Mouse (Mus musculus): ENCODE results near the gene Ift74.
"Not testable (repeated sequence)": the region's sequence is repeated elsewhere in the genome, so short reads cannot be mapped to it uniquely, and the experiment has no call there.

Ift74 gene

DNA sequence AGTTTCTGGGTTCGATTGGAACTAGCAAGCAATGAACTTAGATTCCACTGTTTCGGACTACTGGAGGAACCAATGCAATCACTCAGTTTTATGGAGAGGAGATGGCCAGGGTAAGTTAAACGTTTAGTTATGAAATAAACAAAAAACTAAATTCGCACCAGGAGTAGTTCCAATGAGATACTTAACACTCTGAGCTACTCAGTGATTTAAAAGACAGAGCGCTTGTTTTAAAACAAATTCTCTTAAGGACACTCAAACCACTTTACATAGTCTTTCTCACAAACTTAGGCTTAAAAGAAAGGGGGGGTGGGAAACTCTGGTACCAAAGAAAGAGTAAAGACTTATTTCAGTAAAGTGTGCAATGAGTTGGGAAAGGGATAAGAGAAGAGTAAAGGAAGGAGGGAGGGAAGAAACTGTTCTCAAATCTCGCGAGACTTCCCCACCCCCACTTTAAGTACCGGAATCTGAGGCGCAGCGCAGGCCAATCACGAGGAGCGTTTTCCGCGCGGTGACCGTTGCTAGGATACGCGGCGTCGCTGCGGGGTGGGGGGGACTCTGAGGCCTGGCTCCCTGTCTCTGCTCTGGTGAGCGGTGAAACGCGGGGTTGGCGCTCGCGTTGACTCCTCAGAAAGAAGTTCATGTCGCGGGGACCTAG lies at the start of gene Ift74:
Ift74 (plus strand) TSS at position 520 of the 655 bp plus-strand sequence.
- peak; percentile 92 for DNase-seq (ENCODE audit: low read depth)

DNA sequence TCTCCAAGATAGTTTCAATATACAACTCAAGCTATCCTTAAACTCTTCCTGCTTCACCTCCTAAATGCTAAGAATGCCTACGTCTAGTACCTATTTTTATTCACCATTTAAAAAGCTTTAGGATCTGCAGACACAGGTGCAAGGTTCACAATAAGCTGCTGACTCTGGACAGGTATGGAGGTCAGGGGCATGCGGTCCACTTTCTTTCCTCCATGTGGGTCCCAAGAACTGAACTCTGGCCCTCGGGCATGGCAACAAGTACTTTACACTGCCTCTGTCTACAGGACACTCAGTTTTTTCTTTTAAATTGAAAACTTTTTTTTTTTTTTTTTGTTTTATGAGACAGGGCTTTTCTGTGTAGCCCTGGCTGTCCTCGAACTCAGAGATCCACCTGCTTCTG lies 41.6 kb upstream of the Ift74 start:
- DNase-seq (ENCODE audit: low read depth) = no peak

DNA sequence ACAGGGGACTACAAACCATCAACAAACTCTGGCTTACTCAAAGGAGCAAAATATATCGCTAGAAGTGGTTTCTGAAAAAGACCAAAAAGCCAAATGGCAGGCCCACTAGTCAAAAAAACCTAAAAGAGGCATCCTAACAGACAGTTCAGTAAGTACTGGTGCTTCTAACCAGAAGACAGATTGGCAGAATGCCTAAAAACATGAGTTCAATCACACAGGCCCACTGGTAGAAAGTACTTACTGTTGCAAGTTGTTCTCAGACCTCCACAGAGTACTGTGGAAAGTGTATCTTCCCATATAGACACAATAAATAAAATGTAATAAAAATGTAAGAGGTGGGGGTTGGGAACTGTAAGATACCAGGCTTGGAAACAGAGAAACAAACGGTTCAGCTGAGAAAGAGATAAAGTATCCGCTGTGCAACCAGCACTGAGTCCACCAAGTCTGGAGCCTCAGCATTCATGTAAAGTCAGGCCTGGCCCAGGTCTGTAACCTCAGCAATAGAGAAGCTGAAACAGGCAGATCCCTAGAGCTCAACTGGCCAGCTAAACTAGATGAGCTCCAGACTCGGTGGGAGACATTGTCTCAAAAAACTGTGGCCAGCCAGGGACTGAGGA lies 22.4 kb upstream of the Ift74 start:
- DNase-seq (ENCODE audit: low read depth) = no peak

DNA sequence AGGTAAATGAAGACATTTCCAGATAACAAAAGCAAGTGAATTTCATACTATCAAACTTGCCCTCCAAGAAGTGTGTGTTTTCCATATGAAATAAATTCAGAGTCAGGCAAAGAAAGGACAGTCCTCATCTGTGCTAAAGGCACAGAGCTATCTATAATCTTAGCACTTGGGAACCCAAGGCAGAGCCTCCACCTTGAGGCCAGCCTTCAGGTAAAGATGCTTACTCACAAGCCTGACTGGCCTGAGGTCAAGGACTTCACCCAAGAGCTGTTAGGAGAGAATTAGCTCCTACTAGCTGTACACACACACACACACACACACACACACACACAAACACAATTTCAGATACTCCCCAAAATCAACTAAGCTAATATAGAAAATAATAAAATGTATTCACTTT lies 21.6 kb upstream of the Ift74 start:
- no peak for DNase-seq (ENCODE audit: low read depth)

DNA sequence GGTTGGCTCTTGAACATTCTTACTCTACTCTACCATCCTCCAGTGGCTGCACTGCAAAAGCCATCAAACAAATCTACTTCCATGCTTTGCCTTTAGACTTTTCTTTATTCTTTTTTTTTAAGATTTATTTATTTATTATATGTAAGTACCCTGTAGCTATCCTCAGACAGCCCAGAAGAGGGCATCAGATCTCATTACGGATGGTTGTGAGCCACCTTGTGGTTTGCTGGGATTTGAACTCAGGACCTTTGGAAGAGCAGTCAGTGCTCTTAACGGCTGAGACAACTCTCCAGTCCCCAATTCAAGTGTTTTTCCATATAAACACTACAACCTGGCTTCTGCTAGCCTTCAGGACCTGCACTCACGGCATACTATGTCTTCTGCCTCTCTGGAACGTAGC lies 12.9 kb upstream of the Ift74 start:
- DNase-seq (ENCODE audit: low read depth) = no peak

DNA sequence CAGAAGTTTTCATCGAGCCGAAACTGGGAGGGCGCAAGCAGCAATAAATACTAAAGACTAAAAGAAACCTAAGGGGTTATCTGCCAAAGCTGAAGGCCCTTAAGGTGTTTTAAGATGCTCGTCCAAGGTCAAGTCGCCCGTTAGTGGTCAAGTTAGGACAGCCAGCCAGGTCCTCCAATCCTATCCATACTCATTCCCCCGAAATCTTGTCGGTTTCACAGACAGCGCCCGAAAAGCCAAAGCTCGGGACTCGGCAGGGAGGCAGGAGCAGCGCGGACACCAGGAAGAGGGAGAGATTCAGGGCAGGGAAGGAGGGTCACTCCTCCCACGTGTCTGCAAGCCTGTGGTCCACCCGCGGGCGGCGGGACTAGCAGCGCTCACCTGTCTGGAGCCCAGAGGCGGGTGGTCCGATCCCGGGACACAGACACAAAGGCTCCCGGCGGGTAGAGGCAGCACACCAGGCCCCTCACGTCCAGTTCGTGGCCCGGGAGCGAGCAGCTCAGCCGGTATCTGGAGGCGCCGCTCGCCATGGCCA lies 11.7 kb upstream of the Ift74 start:
- no peak for DNase-seq (ENCODE audit: low read depth)

DNA sequence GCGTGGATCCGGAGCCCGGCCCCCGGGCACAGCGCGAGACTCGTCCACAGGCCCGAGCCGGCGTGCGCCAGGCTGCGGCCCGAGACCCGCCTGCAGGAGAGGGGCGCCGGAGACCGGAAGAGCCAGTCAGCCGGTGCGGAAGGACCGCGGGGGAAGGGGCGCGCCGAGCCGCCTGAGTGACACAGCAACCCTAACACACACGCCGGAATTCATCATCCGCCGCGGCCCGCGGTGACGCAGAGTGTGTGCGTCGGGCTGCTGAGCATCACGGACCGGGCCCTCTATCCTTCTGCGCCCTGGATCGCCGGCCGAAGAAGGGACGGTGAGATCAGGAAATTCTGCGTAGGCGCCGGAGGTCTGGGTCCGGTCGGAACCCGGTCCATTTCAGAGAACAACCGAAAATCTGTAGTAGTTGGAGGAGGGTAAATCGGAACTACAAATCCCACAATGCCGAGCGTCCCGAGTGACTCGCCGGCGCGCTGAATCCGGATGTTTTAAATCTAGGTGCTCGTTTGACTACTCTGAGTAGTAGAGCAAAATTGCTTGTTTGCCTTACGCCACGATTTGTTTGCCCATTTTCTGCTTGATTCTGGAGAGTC lies 11.2 kb upstream of the Ift74 start, which contains the start of gene Plaa:
Plaa (minus strand) TSS at position 214 of the 599 bp plus-strand sequence.
- peak; percentile 70 for DNase-seq (ENCODE audit: low read depth)

DNA sequence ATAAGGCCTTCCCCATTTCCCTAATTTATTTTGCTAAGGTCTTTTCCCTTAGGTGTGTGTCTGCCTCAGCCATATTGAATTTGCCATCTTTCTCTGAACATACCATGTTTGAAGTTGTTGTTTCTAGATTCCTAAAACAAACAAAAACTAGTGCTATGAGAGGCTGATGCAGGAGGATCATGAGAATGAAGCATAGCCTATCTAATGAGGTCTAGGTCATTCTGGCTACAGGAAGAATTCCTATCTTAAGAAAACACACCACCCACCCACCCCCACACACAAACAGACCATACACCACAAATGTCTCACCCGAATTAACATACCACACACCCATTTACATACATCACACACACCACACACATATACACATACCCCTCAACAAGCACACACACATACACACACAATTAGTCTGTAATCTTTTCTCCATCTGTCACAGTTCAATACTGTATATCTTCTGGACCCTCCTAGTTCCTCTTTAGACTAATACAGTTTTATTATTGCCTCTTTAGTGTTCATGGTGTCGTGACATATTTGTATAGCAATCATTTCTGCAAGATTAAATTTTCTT lies 9.8 kb upstream of the Ift74 start:
- no peak for DNase-seq (ENCODE audit: low read depth)

DNA sequence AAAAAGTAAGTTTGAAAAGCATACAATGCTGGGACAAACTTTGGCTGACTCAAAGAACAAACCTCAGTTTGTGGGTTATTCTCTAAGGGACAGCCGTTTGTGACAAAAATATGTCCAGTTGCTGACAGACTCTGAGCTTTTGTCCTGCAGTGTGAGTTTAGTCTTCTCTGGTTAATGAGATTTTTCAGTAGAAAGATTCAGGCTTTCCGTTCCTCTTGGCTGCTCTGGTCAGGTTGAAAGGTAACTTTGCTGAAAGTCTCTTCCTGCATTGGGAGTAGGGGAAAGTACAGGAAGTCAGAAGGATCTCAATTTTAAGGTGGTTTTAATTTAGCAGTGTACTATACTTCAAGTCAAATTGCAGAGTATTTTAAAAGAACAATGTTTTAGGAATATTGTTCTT lies 8.7 kb upstream of the Ift74 start:
- DNase-seq (ENCODE audit: low read depth) = no peak

DNA sequence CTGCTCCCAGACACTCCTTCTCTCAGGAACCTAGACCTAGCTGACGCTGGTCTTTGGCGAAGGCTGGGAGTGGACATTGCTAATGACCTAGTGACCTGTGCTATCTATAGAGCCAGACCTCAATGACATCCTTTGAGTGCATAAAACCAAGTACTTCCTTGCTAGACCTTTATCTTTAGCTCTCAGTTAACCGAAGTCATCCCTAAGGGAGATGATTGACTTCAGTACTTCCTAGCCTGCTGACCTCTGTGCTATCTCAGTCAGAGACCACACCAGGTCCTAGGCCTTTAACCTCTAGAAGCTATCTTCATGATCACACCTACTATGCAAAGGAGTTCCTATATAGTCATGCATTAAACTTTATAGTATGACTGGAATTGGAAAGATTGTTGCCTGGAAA lies 4.0 kb upstream of the Ift74 start:
- no peak for DNase-seq (ENCODE audit: low read depth)

DNA sequence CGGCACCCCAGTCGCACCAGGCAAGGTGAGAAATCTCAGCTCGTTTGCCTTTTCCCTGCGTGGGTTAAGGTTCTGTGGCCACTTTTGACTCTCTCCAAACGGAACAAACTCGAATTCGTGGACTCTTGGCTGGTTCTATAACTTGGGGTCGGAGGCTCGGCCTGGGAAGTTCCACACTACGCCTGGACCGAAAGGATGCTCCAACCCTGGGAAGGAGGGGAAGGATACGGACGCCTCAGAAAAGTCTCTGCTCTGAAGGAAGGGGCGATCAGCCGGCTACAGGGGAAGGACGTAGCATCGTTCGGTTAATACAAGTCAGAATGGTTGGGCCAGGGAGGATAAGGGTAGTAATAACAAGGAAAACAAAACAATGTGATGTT lies 326 bp downstream of the Ift74 start:
- DNase-seq (ENCODE audit: low read depth) = no peak

DNA sequence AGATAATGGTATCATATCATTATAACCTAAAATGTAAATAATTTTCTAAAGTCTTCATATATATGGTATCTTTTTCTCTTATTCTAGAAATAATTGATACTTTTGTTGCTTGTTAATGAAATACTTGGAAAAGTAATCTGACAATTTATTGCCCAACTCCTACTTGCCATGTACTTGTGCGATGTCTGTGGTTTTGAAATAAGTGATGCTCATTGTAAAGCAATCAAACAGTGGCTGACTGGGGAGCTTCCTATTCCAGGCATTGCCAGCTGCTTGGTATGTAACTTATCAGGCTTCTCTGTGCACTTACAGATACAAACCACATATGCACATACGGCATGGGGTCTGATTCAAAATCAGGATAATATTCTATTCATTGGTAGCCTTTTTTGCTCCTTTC lies 5.8 kb downstream of the Ift74 start:
- no peak for DNase-seq (ENCODE audit: low read depth)

DNA sequence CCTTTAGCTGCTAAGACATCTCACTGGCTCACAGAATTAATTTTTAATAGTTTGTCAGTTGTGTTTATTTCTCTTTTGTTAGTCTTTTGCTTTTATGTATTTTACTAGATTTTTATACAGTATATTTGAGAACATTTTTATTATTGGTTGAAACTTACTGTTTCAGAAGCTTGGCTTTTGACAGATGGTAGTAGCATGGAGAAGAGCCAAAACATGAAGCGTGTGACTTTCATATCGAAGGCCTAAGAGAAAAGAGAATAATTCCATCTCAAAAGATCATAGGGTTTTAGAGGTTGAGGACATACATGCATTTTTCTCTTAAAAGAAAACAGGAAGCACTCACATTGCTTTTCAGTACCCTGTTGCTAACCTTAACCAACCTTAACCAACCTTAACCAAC lies 28.9 kb downstream of the Ift74 start:
- DNase-seq (ENCODE audit: low read depth) = no peak

DNA sequence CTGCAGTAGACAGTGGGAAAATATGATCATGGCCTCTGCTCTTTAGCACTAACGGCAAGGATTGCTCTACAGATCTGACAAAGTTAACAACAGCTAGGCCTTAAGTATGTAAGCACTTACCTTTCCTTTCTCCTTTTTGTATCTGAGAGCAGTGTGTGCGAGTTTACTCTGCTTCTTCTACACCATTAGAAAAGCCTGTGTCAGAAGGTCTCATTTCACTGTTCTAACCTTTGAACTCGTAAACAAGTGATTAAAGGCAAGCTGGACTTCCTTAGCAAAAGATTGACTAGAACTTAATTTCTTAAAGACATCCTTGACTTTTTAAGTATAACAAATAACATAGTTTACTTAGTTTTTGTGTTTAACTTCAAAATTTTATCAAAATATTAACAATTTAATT lies 35.6 kb downstream of the Ift74 start, which contains the start of gene Lrrc19:
Lrrc19 (minus strand) TSS at position 225 of the 400 bp plus-strand sequence.
- no peak for DNase-seq (ENCODE audit: low read depth)

DNA sequence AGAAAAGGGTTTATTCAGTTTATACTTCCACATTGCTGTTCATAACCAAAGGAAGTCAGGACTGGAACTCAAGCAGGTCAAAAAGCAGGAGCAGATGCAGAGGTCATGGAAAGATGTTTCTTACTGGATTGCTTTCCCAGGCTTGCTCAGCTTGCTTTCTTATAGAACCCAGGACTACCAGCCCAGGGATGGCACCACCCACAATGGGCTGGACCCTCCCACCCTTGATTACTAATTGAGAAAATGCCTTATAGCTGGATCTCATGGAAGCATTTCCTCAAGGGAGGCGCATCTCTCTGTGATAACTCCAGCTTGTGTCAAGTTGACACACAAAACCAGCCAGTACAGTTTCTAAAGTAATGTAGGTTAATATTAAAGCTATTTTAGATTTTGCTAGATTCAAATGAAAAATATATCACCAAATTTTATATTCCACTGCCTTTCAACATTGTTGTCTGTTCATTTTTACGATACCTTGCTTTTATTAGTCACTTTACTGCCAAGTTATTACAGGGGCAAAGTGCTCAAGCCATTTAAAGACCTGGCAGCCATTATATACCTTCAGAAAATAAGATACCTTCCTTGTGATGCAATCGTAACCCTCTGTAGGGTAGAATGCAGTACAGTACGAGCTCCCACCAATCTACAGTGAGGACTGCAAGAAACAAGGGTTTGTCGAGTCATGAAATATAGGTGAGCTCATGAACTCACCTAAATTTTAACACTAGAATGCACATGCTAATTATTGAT lies 36.3 kb downstream of the Ift74 start:
- not testable (repeated sequence) for DNase-seq (ENCODE audit: low read depth)

DNA sequence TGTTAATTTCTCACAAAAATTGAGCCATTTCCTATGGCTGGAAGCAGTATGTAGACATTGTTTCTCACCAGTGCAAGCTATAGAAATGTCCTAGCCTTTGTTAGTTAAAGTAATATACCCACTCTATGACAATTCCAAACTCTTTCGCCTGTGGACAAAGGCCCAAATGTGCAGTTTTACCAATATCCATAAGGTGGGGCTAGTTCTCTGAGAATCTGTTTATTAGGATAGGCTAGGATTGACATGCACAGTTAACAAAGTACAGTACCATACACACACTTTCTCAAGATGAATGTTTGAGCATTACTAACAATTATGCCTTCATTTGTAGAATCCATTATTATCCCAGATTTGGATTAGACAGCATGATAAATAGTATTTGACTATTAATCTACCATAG lies 55.4 kb downstream of the Ift74 start:
- DNase-seq (ENCODE audit: low read depth) = peak; percentile 17

DNA sequence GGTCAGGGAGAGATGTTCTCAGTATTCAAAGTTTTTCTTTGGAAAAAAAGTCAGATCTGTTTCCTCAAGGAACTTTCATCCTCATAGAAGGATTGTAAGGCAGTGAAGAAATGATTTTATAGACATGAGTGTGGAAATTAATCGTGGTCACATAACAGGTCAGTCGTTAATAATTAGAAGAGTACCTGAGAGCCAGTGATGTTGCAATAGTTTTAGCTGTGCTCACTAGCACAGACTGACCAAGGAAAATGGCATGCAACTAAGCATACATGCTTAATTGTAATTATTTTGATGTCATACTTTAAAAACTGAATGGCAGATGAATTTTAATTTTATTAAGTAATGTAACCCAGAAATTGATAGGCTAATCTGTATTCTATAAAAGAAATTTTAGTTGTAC lies 66.4 kb downstream of the Ift74 start:
- DNase-seq (ENCODE audit: low read depth) = no peak

DNA sequence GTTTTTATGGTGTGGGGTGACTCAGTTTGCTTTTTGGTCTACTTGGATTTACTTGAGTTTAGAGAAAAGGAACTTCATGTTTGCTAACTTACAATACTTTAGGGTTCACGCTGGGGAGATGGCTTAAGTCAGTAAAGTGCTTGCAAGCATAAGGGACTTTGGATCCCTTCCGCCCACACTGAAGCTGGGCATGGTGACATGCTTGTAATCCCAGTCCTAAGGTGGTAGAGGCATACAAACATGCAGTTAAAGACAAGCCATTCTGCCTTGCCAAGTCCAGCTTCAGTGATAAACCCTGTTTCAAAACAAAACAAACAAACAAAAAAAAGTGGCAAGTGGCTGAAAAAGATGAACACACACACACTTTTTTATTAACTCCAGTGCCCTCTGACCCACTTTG lies 66.9 kb downstream of the Ift74 start:
- no peak for DNase-seq (ENCODE audit: low read depth)

DNA sequence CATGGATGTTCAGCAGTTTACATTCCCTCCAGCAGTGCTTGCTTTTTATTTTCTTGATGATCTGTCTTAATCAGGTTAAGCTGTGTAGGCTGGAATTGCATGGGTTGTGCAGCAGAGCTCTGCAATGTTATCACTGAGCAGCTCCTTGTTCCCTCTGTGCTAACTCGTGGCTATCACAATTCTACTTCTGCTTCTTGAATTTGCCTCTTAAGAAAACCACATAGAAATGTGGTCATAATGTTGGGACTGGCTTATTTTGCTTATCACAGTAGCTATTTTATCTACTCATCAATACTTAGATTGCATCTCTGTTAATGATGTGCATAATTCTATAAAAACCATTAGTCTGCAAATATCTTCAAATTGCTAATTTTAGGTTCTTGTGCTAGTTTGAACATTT lies 67.7 kb downstream of the Ift74 start:
- no peak for DNase-seq (ENCODE audit: low read depth)

DNA sequence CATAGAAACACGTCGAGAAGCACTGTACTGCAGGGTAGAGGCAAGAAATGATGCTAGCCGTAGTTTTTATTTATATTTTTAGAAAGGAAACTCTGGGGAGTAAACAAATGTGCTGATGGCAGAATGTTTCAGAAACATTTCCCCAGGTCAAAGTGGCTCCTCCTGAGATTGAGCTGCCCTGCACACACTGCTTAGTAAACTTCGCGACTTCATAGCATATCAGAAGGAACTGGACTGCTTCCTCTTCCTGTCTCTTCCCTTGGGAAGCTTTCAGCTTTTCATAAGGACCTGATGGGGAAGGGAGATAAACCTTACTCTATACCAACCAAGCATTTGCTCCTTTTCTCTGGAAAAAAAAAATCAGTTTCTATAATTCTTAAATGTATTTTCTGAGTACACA lies 69.0 kb downstream of the Ift74 start:
- no peak for DNase-seq (ENCODE audit: low read depth)

DNA sequence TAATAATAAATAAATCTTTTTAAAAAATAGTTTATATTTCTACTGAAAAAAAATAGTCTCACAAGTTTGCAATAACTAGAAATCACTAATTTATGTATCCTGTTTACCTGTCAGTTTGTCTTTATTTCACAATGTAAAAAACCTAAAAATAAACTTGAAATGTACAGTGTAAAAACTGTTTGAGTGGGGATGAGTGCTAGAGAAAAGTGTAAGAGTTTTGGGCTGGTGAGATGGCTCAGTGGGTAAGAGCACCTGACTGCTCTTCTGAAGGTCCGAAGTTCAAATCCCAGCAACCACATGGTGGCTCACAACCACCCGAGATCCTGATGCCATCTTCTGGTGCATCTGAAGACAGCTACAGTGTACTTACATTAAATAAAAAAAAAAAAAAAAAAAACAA lies 75.5 kb downstream of the Ift74 start:
- not testable (repeated sequence) for DNase-seq (ENCODE audit: low read depth)

DNA sequence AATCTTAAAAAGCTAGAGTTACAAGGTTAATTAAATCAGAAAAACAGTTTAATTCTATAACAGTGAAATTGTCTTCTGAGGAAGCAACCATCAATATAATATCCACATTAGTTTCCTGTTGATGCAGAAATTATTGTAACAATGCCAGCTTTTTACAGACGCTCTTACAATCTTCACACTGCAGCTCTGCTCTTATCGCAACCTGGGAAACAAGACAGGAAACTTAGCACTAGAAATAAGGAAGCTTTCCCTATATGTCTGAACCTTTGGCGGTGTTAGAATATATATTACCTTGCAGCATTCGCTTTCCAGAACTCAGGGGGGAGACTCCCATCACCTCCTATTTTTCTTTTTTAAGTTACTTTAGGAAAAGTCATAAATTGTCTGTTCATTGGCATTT lies 76.8 kb downstream of the Ift74 start:
- DNase-seq (ENCODE audit: low read depth) = no peak

Measured in fibroblast of lung, adult 2 months (primary cell).